Mouse (Mus musculus): ENCODE measurements around the gene Nkapl. TPM values are rescaled to one million over a fixed set of nuclear protein-coding genes. Genes with fewer than 3 reads are reported as not detected.

The Nkapl gene
- polyA plus RNA-seq, 1 experiment from 2014 or later = 2.6 TPM

MicroRNAs within 50 kb of the gene (microRNA counts, 519-probe panel; counts per million panel counts)
- 4,097 counts per million, percentile 24 among the panel's probes with 10 or more counts for microRNA mmu-miR-1896

Small RNA genes within 50 kb of the gene (microRNA-seq; reads per million reads assigned to microRNA genes)
- not detected for gene Mir1896

Other genes with a start within 250 kb of the Nkapl start
- gene Gpx5, start 175.8 kb downstream of the Nkapl start, polyA plus RNA-seq (2014; fragmentation: Nextera tagmentation; extraction: Ambion mirVana) = not detected in 2 replicates
- 3.4 and 3.9 TPM in 2 replicates for gene Gpx6, start 156.4 kb downstream of the Nkapl start, polyA plus RNA-seq (2014; fragmentation: Nextera tagmentation; extraction: Ambion mirVana)
- gene Olfr1367, start 121.6 kb downstream of the Nkapl start, polyA plus RNA-seq (2014; fragmentation: Nextera tagmentation; extraction: Ambion mirVana) = not detected in 2 replicates
- 10.9 and 15.5 TPM in 2 replicates for gene Zscan12, start 105.7 kb downstream of the Nkapl start, polyA plus RNA-seq (2014; fragmentation: Nextera tagmentation; extraction: Ambion mirVana)
- gene Zkscan3, start 65.8 kb downstream of the Nkapl start, polyA plus RNA-seq (2014; fragmentation: Nextera tagmentation; extraction: Ambion mirVana) = 73.9 and 80.4 TPM in 2 replicates
- gene Pgbd1, start 27.5 kb downstream of the Nkapl start, polyA plus RNA-seq (2014; fragmentation: Nextera tagmentation; extraction: Ambion mirVana) = 3.4 and 4.9 TPM in 2 replicates
- 23.5 and 27.6 TPM in 2 replicates for gene Zscan26, start 14.8 kb downstream of the Nkapl start, polyA plus RNA-seq (2014; fragmentation: Nextera tagmentation; extraction: Ambion mirVana)
- 3.2 and 3.8 TPM in 2 replicates for gene Zkscan4, start 10.4 kb upstream of the Nkapl start, polyA plus RNA-seq (2014; fragmentation: Nextera tagmentation; extraction: Ambion mirVana)
- not detected in 2 replicates for gene Gm10065, start 10.9 kb upstream of the Nkapl start, polyA plus RNA-seq (2014; fragmentation: Nextera tagmentation; extraction: Ambion mirVana)
- gene AK157302, start 26.7 kb upstream of the Nkapl start, polyA plus RNA-seq (2014; fragmentation: Nextera tagmentation; extraction: Ambion mirVana) = 0.23 and 0.34 TPM in 2 replicates
- 4.7 and 7.2 TPM in 2 replicates for gene Gm11273, start 32.9 kb upstream of the Nkapl start, polyA plus RNA-seq (2014; fragmentation: Nextera tagmentation; extraction: Ambion mirVana)
- 7.3 and 11.8 TPM in 2 replicates for gene Zkscan8, start 62.6 kb upstream of the Nkapl start, polyA plus RNA-seq (2014; fragmentation: Nextera tagmentation; extraction: Ambion mirVana)
- 0.18 and 0.20 TPM in 2 replicates for gene Olfr1366, start 74.3 kb upstream of the Nkapl start, polyA plus RNA-seq (2014; fragmentation: Nextera tagmentation; extraction: Ambion mirVana)
- gene Olfr1535, start 91.4 kb upstream of the Nkapl start, polyA plus RNA-seq (2014; fragmentation: Nextera tagmentation; extraction: Ambion mirVana) = 0.05 TPM in 1 of 2 replicates, not detected in the other
- not detected in 2 replicates for gene Olfr1364, start 113.2 kb upstream of the Nkapl start, polyA plus RNA-seq (2014; fragmentation: Nextera tagmentation; extraction: Ambion mirVana)
- gene Olfr1362, start 145.5 kb upstream of the Nkapl start, polyA plus RNA-seq (2014; fragmentation: Nextera tagmentation; extraction: Ambion mirVana) = not detected in 2 replicates
- gene Olfr11, start 174.0 kb upstream of the Nkapl start, polyA plus RNA-seq (2014; fragmentation: Nextera tagmentation; extraction: Ambion mirVana) = 0.07 TPM in 1 of 2 replicates, not detected in the other
- not detected in 2 replicates for gene Olfr1361, start 194.9 kb upstream of the Nkapl start, polyA plus RNA-seq (2014; fragmentation: Nextera tagmentation; extraction: Ambion mirVana)
- gene Olfr1360, start 208.9 kb upstream of the Nkapl start, polyA plus RNA-seq (2014; fragmentation: Nextera tagmentation; extraction: Ambion mirVana) = not detected in 2 replicates
- not detected in 2 replicates for gene Olfr1359, start 229.6 kb upstream of the Nkapl start, polyA plus RNA-seq (2014; fragmentation: Nextera tagmentation; extraction: Ambion mirVana)
- gene Hist1h2bl, start 247.6 kb upstream of the Nkapl start, polyA plus RNA-seq (2014; fragmentation: Nextera tagmentation; extraction: Ambion mirVana) = 3.3 and 5.5 TPM in 2 replicates
- gene Hist1h2ai, start 247.9 kb upstream of the Nkapl start, polyA plus RNA-seq (2014; fragmentation: Nextera tagmentation; extraction: Ambion mirVana) = 28.1 and 88.2 TPM in 2 replicates
- 11.7 and 35.9 TPM in 2 replicates for gene Hist1h3h, start 249.2 kb upstream of the Nkapl start, polyA plus RNA-seq (2014; fragmentation: Nextera tagmentation; extraction: Ambion mirVana)

Measured in kidney, embryonic 14.5 days (tissue).